Mouse (Mus musculus) neural tube, embryonic 10.5 days (tissue): ENCODE data around the gene Cisd2.

Experiments used
- DNase-seq: peaks from one replicate; pipeline ENCODE4 v3.0.0-alpha.2; 2017; ENCODE audit warnings: low spot score; ENCODE audit errors: extremely low spot score

Gene Cisd2

DNA sequence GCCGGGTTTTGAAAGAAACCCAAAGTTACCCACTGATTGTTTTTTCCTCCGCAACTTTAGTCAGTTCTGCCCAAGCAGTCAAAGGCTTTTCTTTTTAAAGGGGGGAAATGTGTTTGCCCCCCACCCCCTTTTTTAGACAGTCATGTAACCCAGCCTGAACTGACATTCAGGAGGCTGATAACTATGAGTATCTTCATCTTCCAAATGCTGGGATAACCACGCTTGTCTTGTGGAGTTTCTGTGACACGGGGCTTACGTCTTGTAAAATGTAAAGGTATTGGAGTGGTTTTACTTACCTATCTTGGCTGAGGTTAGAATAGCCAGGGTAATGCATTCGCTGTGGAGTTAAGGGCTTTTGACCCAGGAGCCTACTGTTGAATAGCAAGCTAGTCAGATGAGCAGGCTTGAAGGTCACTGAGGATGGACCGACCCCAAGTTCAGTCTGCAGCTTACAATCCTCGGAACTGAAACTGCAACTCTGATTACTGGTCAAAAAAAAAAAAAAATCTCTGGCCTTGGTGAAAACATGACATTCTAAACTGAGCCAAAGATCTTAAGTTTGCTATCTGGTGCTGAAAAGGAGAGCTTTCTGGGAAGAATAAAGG, at the start of gene Cisd2:
Gene Cisd2 (minus strand): TSS at position 318 of the 605 bp plus-strand sequence.
- no peak for DNase-seq

DNA sequence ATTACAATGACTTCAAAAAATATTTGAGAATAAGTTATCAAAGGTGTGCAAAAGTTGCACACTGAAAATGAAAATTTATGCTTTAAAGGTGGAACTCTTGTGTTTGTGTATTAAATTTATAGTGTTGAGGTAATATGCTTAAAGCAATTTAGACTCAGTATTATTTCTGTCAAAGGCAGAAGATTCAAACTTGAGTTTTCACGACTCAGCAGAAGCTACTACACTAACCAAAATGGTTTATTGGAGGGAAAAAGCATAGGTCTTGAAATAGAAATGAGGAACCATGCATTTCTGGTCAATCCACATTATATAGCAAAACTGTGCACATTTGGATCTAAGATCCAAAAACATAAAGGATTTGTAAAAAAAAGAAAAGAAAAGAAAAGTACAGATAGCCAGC, 47.1 kb upstream of the Cisd2 start:
- no peak for DNase-seq

DNA sequence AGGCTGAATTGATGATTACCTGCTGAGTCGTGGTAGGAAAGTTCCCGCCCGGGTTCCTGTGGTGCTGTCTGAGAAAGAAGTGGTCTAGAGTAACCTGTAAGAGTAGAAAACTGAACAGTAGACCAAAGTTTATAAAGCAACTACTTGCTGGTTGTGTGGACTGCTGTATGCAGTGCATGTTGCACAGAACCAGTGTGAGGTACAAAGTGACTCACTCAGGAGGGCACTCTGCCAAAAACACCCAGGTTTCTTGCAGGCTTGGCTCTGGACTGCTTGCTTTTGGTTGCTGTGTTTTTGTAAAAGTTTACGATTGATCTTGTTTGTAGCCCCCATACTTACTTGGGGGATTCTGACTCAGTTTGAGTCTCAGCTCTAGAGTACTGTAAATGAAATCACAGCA, 46.2 kb upstream of the Cisd2 start:
- no peak for DNase-seq

DNA sequence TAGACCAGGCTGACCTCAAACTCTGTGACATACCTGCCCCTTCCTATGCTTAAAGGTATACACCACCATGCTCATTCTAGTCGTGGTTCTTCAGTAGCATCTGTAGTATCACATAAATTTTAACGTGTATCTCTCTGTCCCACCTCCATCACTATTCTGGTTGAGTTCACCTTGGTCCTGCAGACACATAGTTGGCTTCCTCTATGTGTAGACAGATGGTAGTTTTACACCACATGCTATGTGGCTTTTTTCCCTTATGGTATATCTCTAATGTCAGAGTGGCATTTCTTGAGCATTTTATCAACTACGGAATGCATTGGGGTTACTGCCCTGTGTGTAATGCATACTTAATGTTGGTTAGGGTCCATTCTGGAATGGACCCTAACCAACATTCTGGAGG, 45.4 kb upstream of the Cisd2 start:
- DNase-seq = no peak

DNA sequence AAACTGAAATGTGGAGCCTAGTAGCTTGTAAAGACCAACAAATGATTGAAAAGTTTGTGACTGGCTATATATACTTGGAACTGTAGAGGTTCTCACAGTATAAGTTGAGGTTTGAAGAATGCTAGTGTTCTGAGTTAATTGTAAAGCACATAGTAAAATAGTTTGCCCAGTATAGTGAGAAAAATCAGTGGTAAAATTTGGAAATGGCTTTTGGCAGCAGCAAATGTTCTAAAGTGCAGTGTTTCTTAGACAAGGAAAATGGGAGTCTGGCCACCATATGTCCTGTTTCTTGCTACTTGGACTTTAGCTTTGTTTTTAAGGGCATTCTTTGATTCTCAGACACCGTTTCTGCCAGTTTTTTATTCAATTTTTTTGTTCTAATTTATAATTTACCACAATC, 44.7 kb upstream of the Cisd2 start:
- no peak for DNase-seq

DNA sequence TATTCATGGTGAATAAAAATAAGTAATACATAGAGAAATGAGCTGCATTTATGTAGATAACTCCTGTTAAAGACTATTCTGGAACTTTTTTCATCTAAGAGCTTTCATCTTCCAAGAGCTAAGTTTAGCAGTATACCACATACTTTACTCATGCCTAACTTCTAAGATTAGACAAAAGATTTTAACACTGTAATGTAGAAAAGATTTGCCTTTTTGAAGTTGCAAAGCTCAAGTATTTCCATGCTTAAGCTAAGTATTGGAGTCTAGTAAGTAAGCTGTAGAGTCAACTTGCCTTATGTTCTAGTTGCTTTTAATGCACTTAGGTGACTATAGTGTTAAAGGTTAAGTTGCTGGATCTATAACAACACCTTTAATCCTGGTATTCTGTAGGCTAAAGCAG, 35.3 kb upstream of the Cisd2 start:
- no peak for DNase-seq

DNA sequence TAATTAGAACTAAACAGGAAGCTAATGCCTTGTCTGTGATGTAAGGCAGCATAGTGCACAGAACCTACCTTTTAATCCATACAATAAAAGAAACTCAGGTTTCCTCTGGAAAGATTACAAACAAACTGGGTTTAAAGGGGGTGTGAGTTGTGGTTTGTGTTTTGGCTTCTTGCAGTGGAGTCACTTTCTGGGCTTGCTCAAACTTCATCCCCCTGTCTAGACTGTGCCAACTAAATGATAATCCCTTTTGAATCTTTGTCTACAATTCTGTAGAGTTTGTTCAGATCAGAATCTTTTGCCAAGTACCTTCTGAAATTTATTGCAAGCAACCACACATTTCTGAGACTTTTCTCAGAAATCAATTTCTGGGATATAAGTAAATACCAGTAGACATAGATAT, 21.2 kb upstream of the Cisd2 start:
- DNase-seq = no peak

DNA sequence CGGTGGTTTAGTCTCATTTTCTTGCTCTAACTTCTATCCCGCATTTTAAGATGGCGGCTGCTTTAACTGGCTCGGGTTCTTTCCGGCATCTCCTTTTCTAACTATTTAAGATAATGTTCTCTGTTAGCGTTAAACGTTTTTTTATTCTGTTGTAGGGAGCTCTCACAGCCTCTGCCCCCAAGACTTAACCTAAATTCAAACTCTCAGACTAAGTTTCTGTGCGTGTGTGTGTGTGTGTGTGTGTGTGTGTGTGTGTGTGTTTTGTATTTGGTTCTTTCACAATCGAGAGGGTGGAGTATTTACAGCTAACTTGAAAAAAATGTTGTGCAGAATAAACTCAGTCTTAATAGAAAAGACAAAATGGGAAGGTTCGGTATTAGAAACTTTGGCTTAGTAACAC, 16.9 kb upstream of the Cisd2 start:
- no peak for DNase-seq

DNA sequence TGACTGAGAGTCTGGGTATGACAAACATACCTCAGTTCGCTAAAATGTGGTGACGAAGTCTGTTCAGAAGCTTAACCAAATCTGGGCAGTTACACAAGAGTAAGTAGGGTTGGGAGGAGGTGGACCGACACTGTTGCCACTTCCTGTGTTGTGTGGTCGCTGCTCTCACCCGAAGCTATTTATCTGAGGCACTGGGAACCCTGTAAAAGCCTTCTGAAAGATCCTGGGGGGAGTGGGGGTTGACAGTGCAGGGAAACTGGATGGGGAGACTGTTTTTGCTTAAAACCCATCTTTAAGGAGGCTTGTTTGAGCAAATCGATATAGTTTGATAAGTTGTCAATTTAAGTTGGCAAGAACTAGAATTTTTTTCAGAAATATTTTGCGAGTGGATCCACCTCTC, 16.5 kb upstream of the Cisd2 start:
- DNase-seq = no peak

DNA sequence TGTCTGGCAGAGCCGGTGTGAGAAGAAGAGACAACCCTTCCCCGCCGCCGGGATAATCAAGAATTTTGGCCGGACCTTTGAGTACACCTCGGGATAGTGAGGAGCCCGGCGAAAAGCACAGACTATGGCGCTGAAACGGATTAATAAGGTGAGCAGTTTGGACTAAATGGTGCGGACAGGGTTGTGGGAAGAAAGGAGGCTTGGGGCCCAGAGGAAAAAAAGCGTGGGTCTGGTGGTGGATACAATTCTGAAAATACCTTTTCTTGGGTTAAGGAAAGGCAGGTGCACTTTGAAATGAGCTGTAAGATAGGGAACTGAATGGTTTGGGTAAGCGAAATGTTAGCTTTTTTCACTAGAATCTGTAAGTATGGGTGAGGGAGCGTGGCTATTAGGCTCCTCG, 15.9 kb upstream of the Cisd2 start:
- DNase-seq = no peak

DNA sequence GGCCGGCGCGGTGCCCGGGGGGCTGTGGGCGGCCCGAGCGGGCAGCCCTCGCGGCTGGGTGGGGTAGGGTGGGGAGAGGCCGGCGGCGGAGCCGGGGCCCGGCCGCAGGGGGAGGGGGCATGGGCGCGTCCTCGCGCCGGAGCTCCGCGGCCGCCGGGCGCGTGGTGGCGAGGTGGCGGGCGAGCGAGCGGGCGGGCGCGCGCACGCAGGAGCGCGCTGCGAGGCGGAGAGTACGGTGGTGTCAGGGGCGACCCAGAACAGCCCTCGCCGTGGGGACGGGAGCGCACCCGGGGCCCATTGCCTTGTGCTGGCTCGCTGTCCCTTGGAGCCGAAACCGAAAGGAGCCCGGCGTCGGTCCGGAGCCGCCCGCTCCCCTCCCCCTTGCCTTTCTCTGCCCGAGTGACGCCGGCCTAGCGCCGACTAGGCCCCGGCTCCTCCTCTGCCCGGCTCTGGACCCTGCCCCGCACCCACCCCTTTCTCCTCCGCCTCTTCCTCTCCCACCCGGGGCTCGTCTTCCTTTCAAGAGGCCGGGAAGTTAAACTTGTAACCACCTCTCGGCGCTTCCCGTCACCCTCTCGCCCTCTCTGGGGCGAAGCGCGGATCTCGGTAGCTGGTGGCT, 15.3 kb upstream of the Cisd2 start:
- peak; percentile 76 for DNase-seq

DNA sequence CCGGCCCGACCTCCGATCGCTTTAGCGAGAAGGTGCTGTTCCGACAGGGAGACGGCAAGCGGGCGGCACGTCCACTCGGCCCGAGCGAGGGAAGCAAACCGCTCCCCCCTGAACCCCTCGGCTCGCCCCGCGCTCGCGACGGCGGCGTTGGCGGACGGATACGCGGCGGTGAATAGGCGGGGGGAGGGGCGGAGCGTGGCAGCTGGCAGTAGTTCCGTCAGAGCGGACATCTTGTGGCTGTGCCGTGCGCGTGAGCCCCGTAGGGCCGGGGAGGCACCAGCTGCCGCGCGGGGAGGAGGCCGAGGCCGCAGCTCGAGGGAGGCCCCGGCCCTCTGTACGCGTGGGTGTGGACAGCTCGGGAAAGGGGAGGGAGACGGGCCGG, 14.8 kb upstream of the Cisd2 start:
- DNase-seq = peak; percentile 96

DNA sequence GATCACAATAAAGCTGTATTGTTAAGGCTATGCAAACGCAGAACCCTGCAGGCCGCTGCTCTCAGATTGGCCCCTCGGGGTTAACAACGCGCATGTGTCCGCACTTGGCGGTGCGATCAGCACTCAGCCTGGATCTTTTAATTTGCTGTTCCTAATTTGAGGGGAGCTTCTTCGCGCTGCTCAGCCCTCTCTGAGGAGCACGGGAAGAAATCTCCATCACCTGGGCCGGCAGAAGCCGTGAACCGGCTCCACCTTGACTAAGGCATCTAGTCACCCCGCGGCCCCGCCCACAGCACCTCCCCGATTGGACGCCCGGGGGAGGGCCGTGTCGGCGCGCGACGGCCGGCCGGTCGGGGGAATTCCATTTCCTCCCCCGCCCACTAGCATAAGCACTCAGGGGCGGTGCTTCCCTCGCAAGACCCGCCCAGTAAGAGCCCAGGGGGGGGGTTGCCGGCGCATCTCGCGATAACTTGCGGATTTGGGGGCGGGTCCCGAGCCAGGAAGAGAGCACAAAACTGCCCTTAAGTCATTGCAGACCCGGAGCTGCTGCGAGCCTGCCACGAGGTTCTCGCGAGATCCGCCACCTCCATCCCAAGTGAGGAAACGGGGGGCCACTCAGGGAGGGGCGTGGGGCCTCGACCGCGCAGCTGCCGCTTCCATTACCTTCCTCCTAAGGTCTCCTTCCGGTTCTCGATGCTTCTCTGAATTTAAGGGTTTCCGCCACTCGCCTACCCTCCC, 14.2 kb upstream of the Cisd2 start, which contains the start of gene Ube2d3:
Gene Ube2d3 (plus strand): TSS at position 392 of the 738 bp plus-strand sequence.
- peak; percentile 99 for DNase-seq

DNA sequence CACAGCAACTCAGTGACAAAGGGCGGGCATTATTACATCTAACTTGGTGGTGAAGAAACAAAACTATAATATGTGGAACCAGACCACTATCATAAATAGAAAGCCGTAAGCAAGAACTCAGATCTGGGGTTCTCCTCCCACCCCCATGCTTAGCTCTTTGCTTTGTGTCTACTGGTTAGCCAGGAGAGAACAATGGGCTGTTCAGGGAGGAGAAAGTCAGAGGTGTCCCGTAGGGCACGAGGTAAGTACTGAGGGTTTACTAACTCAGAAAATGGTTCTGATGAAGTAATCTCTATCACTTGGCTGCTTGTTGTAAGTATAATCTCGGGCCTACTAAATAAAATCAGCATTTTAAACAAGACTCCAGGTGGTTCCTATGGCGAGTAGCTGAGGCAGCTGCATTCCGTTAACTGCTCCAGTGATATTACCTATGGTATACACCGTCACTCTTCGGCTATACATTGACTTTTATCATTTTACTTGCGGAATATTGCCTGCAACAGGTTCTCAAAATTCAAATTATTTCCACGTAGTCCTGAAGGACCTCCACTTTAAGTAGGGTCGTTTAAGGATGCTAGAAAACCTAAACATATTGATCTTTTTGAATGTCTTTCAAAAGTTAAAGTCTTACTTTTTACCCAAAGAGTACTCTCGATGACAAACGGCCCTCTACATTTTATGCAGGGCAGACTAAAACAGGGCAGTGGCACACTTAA, 13.3 kb upstream of the Cisd2 start:
- DNase-seq = no peak

DNA sequence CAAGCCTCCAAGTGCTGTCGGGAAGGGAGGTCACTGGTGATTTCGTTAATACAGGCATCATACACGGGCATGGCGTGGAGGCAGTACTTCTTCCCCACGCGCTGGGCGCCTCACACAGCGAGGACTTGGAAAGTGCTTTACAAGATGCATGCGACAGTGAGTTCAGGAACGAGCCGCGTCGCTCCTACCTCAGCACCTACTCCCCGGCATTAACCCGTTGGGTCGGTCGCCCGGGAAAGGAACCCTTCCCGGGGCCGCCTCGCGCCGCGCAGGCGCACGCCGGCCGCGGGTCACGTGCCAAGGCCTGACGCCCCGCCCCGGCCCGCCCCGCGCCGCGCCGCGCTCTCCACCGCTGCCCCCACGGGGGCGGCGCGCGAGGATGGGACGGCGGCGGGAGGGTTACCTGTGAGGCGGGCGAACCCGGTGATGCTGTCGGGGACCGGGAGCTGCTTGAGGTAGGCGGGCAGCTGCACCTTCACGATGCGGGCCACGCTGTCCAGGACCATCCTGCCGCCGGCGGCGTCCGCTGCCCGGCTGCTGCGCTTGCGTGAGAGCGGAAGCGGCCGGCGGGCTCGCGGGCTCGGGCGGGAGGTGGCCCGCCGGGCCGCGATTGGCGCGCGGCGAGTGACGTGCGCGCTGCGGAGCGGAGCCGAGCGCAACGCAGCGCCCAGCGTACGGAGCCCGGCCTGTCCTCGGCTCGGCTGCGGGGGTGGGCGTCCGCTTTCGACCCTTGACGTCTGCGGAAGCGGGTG, 693 bp downstream of the Cisd2 start:
- DNase-seq = peak; percentile 85

DNA sequence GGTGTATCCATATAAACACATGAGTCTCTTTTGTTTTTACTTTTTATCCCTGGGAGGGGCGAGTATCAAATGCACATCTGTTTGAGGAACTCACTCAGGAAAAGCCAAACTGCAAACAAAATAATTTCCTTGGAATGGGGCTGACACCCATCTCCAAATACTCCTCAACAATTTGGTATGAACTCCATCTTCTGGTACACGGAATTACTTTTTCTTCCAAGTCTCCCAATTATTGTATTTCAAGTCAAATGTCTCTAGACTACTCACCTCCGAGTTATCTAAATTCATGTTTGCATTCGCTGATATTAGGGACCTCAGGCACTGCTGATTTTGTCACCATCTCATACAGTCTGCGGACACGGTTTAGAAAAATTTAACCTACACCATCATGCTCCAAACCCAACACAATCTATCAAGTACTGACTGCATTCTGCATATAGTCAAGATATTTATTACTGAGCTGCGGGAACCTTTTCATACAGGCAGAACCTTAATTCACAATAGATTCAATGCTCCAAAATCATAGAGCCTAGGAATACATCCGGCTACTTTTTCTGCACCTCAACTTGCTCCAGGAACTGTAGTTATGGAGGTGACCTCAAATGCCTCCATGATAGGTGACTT, 1.4 kb downstream of the Cisd2 start:
- DNase-seq = no peak

DNA sequence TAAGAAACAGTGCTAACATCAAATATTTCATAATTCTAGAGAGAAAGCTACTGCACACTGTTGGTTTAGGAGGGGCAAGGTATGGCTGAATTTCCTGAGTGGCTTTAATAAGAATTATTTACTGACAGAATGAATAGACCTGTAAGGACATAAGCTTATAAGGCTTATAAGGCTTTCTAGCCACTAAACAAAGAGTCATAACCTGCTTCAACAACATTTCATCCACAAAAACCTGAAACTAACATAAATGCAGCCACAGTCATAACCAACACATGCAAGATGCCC, 2.5 kb downstream of the Cisd2 start:
- no peak for DNase-seq

DNA sequence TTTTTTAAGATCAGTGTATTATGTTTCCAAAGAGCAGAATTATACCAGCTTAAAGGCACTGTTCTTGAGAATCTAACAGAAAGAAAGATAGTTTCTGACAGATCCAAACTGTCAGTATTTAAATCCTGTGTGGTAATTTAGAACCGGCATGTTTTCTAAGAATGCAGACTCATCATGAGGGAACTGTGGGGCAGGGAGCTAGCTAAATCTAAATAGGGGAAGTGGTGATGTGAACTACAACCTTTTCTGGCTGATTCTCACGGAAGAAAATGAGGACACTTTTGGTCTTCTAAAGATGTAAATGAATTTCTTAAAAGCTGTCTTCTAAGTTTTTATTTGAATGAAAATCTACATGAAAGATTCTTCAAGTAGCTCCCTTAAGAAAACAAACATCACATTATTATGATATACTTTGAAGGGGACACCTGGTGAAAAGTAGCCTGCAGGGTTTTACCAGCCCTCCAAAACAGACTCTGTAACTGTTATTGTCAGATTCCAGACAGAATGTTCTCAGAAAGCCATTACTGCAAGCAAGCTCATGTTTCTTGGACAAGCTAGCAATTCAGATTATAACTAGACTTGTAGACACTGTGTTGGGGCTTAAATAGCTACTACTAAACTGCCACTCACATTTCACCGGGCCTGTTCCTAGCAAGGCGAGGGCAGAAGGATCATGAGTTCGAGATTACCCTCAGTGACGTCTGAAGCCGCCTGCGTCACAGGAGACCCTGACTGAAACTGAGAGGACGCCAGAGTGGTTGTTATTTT, 3.0 kb downstream of the Cisd2 start:
- DNase-seq = no peak

DNA sequence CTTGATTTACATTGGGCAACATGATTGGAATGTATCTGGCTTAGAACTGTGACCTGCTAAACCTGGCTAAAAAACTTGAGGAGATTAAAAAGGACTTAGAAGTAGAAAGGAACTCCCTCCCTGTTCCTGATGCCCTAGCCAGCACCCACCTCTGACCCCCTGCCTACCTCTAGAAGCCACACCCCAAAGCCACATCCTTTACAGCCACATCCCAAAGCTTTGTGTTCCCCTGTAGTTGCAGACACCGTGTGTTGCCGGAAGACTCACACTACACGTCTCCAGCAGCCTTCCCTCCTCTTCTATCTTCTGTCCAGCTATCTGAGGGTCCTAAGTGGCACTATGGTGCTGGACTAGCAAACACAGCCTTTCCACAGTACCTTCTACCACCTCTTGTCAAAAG, 5.9 kb downstream of the Cisd2 start:
- no peak for DNase-seq

DNA sequence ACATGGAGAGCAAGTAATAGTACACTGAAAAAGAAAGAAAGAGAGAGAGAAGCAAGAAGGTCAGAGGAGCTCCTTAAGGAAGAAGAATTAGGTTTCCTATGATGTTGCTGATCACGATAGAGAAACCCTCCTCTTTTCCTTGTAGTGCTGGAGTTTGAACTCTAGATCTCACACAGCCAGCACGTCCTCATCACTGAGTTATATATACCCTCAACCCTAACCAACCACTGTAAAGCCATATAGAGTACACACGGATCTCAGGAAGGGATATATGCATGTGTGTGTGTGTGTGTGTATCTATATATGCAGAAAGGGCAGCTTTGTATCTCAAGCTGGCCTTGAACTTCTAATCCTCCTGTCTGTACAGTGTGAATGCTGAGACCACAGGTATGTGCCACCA, 6.5 kb downstream of the Cisd2 start:
- DNase-seq = no peak

DNA sequence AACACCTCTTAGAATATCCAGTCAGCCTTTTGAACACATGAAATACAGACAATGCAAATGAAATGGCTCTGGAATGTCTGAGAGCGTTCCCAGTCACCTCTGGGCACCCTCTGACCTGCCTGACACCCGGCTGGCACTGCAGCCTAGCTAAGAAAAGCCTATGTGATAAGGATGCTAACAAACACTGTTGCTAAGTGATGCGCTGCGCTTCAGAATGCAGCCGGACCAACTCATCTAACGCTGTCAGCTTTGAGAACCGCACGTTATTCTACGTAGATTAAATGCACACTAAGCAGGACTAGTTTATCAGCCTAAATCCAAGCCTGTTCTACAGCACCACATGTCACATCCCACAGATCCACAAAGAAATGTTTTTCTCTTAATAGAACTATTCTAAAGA, 11.9 kb downstream of the Cisd2 start:
- peak; percentile 23 for DNase-seq
